Mouse (Mus musculus) limb, embryonic 14.5 days (tissue): ENCODE results near the gene Atf7. TPM values are rescaled to one million over a fixed set of nuclear protein-coding genes. Genes with fewer than 3 reads are reported as not detected.

ENCODE experiments used
- ATAC-seq: fragments of 200-750 bp; cut with Nextera tagmentation; 2 replicates; pipeline ENCODE4 v1.8.0; 2017; ENCODE audit warnings: low read depth, moderate number of reproducible peaks, moderate TSS enrichment; ENCODE audit not compliant: low FRiP score
- DNase-seq: peaks from one replicate; pipeline ENCODE4 v3.0.0-alpha.2; 2015; ENCODE audit warnings: low spot score
- H3K27ac ChIP-seq: fragments of 300-500 bp; sonication (generic); replicated peaks from 2 replicates; pipeline ENCODE4 v1.5.1; 2014; ENCODE audit warnings: low read depth, mild to moderate bottlenecking, low read length, moderate library complexity, mixed read lengths
- H3K27me3 ChIP-seq: fragments of 300-500 bp; sonication (generic); 2 replicates; pipeline ENCODE4 v1.6.1; 2014; ENCODE audit warnings: low read length, mixed read lengths; ENCODE audit not compliant: control insufficient read depth, insufficient read depth
- H3K36me3 ChIP-seq: fragments of 300-500 bp; sonication (generic); 2 replicates; pipeline ENCODE4 v1.6.1; 2014; ENCODE audit warnings: mild to moderate bottlenecking, low read length, moderate library complexity, mixed read lengths; ENCODE audit not compliant: control insufficient read depth, insufficient read depth
- H3K4me1 ChIP-seq: fragments of 300-500 bp; sonication (generic); 2 replicates; pipeline ENCODE4 v1.6.1; 2014; ENCODE audit warnings: antibody characterized with exemption, low read length, mixed read lengths; ENCODE audit not compliant: control insufficient read depth, insufficient read depth
- H3K4me2 ChIP-seq: fragments of 300-500 bp; sonication (generic); replicated peaks from 2 replicates; pipeline ENCODE4 v1.6.1; 2014; ENCODE audit warnings: low read depth, mild to moderate bottlenecking, low read length, moderate library complexity; ENCODE audit not compliant: severe bottlenecking
- H3K4me3 ChIP-seq: fragments of 300-500 bp; sonication (generic); replicated peaks from 2 replicates; pipeline ENCODE4 v1.5.1; 2014; ENCODE audit warnings: low read length
- H3K9ac ChIP-seq: fragments of 300-500 bp; sonication (generic); 2 replicates; pipeline ENCODE4 v1.6.1; 2014; ENCODE audit warnings: mild to moderate bottlenecking, low read depth, low read length, moderate library complexity; ENCODE audit not compliant: severe bottlenecking
- H3K9me3 ChIP-seq: fragments of 300-500 bp; sonication (generic); 2 replicates; pipeline ENCODE4 v1.6.1; 2016; ENCODE audit warnings: low read length; ENCODE audit not compliant: control insufficient read depth
- POLR2A ChIP-seq: fragments of 200-500 bp; IDR thresholded peaks from 2 replicates; pipeline ENCODE4 v1.8.0; 2012; ENCODE audit warnings: inconsistent platforms, mild to moderate bottlenecking, moderate library complexity, borderline replicate concordance; ENCODE audit not compliant: insufficient read depth, insufficient read length; ENCODE audit errors: extremely low read depth
- WGBS: fragments of 180-500 bp; shearing (Covaris S2); extraction: QIAGEN DNeasy Blood & Tissue Kit; methylation state at CpG from one replicate; pipeline ENCODE4 v1.1.7; 2014; 5-methylcytosine and 5-hydroxymethylcytosine counted together
- polyA plus RNA-seq, 2 experiments: library from polyadenylated mRNA; depleted of rRNA in 1 of 2; stranded (reverse) in 1 of 2; unstranded in 1 of 2; fragments of >200 nt; fragmentation: Nextera tagmentation in 1 of 2; extraction: Ambion mirVana in 1 of 2; gene quantifications; 2 replicates each; pipeline versions ENCODE4 v1.2.1 to v1.2.3; 2012 to 2014

Gene Atf7
- polyA plus RNA-seq, 2 experiments = 50.7 to 110 TPM

DNA sequence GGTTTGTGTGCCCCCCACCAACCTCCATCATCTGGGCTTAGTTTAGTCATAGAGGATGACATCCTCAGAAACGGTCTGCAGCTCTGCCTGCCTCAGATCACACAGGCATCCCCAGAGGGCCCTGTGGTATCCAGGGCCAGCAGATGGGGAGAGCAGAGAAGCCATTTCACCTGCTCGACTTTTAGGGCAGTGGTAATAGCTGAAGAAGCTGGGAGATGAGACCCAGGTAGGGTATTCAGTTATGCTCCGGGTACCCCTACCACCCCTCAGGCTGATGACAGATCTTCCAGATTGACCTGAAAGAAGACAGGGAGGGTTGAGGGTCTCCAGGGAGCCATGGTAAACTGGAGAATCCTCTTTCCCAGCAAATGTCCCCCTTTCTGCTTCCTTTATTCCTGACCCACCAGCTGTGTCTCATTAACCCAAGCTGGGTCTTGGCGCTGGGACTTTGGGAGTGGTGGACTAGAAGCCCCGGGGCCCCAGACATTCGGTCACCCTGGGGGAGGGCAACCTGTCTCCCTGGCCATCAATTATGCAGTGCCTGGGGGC is 113.9 kb downstream of the Atf7 start:
- peaks cover 12% of the 10 kb centered on the region for H3K36me3 ChIP-seq

DNA sequence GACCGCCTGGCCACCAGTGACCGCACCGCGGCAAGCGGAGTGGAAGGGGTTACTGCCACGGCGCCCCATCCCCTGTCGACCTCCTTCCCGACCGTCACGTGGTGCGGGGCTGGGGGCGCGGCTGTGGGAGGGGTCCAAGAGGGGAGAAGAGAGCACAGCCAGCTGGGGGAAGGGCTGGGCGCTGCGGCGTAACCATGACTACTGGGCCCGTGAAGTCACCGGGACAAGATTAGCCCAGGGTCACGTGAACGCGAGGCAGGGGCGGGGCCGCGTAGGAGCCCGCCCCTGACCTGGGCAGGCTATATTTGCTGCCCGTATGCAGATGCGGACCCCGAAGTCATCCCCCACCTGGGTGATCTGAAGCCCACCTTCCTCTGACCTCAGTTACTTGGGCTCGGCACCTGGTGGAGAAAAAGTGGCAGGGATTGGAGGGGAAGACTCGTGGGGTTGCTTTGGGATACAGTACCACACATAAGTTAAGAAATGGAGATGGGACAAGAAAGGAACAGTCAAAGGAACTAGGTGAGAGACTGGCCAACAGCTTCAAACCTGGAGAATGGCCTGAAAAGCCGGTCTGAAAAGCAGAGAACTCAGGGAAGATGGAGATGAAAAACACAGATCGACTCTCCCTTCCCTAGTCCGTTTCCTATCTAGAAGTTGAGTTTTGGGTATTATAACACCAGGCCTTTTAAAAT is 114.5 kb downstream of the Atf7 start:
- peak overlapping the region; percentile 89 for H3K27ac ChIP-seq
- peak; percentile 96 for ATAC-seq
- H3K9me3 ChIP-seq = no peaks in the 10 kb centered on the region
- peak overlapping the region; percentile 74 for H3K4me2 ChIP-seq
- WGBS = 1% methylated on average over 33 of the region's 34 CpGs
- H3K27me3 ChIP-seq = no peaks in the 10 kb centered on the region
- H3K4me1 ChIP-seq = peaks cover 28% of the 10 kb centered on the region
- peak overlapping the region; percentile 69 for H3K9ac ChIP-seq
- TF ChIP-seq POLR2A = 0 out of 2 replicates have a peak, but pooled peaks have one; percentile 29
- H3K36me3 ChIP-seq = peaks cover 12% of the 10 kb centered on the region
- peak overlapping the region; percentile 66 for H3K4me3 ChIP-seq
- peak; percentile 94 for DNase-seq

More for the DNA sequence above, 113.9 kb downstream of the Atf7 start:
- 5% methylated on average over 6 of the region's 6 CpGs for WGBS
- no peak overlapping the region; the same call in 1 of the 2 replicates for H3K9ac ChIP-seq
- peak overlapping the region; percentile 66; the same call in 1 of the 2 replicates for H3K4me3 ChIP-seq
- H3K27me3 ChIP-seq = no peaks in the 10 kb centered on the region
- peak overlapping the region; percentile 89; the same call in 1 of the 2 replicates for H3K27ac ChIP-seq
- TF ChIP-seq POLR2A = no peak
- peaks cover 34% of the 10 kb centered on the region for H3K4me1 ChIP-seq
- peak overlapping the region; percentile 74 for H3K4me2 ChIP-seq
- no peaks in the 10 kb centered on the region for H3K9me3 ChIP-seq
- DNase-seq (no peak), ATAC-seq (no peak)

DNA sequence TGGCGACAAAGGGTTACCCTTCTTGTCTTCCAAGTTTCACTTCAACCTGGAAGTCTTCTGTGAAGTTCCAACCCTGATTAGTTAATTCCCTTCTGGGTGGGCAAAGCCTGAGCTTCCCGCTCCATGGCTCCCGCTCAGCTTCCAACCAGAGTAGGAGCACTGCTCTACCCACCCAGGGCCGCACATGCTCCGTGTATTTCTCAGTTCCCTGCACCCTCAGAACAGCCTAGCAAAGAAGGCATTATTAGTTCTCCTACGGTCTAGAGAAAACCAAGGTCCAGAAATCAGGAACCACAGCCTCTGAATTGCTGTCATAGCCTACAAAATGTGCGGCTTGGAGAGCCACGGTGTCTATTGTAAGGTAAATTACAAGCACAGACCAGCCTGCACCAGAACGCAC is 115.2 kb downstream of the Atf7 start:
- Histone ChIP-seq H3K27me3 (no peaks in the 10 kb centered on the region), H3K4me2 (peak overlapping the region; percentile 74), H3K9me3 (no peaks in the 10 kb centered on the region), H3K36me3 (peaks cover 13% of the 10 kb centered on the region), H3K27ac (peak overlapping the region; percentile 89), H3K9ac (peak overlapping the region; percentile 69), H3K4me3 (peak overlapping the region; percentile 66), H3K4me1 (peaks cover 22% of the 10 kb centered on the region)
- ATAC-seq (peak; percentile 45; the same call in 1 of the 2 replicates), DNase-seq (no peak)
- no peak for TF ChIP-seq POLR2A
- WGBS = 9% methylated on average over 9 of the region's 9 CpGs

DNA sequence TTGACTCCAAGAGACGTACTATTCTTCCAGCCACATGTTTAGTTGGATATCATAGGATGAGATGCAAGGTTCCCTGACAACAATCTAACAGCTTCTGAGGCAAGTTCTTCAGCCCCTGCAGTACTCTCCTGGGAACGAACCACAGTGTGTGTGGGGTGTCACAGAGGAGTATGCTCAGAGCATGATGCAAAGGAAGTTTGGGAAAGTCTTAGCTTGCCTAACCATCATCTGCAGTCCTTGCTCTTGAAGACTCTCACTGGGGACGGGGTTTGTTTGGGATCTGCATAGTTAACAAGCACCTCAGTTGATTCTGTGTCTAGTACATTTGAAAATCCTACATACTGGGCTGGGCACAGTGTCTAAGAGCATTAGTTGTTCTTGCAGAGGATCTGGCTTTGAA is 116.9 kb downstream of the Atf7 start:
- ATAC-seq (no peak), DNase-seq (no peak)
- H3K36me3 ChIP-seq = peaks cover 31% of the 10 kb centered on the region
- TF ChIP-seq POLR2A = no peak
- no peak overlapping the region for H3K4me3 ChIP-seq
- H3K27ac ChIP-seq = no peak overlapping the region
- peaks cover 20% of the 10 kb centered on the region for H3K4me1 ChIP-seq
- no peaks in the 10 kb centered on the region for H3K27me3 ChIP-seq
- H3K4me2 ChIP-seq = no peak overlapping the region
- no peaks in the 10 kb centered on the region for H3K9me3 ChIP-seq
- WGBS = 90% methylated on average over 3 of the region's 3 CpGs
- H3K9ac ChIP-seq = no peak overlapping the region

DNA sequence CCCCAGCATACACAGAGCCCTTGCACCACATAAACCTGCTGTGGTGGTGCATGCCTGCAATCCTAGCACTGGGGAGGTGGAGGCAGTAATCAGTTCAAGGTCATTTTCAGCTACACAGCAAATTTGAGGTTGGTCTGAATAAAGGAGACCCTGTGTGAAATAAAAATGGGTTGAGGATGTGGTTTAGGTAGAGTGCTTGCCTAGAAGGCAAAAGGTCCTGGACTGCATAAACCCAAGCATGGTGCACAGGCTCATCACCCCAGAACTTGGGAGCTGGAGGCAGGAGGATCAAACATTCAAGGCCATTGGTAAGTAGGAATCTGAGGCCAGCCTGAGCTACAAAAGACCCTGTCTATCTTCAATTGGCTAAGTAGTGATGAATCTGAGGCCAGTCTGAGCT is 117.7 kb downstream of the Atf7 start:
- Histone ChIP-seq H3K27me3 (no peaks in the 10 kb centered on the region), H3K36me3 (peaks cover 39% of the 10 kb centered on the region), H3K4me2 (no peak overlapping the region), H3K9ac (no peak overlapping the region), H3K9me3 (no peaks in the 10 kb centered on the region), H3K4me3 (no peak overlapping the region), H3K27ac (no peak overlapping the region), H3K4me1 (peaks cover 20% of the 10 kb centered on the region)
- ATAC-seq (no peak), DNase-seq (no peak)
- TF ChIP-seq POLR2A = no peak
